Mouse (Mus musculus) urinary bladder, postnatal 25 days (tissue): Measurements from ENCODE around the gene Tmem270.

Experiments
- DNase-seq: peaks from one replicate; pipeline ENCODE4 v3.0.0; 2022; ENCODE audit warnings: low spot score

Tmem270 gene

GRCm38 (mm10) chr5:134929988-134930387, 23.5 kb upstream of the Tmem270 start:
- no peak for DNase-seq

- DNase-seq: no peak
Observed at GRCm38 (mm10) chr5:134926726-134927125, 20.2 kb upstream of the Tmem270 start.

- DNase-seq: no peak
Observed at GRCm38 (mm10) chr5:134923141-134923540, 16.6 kb upstream of the Tmem270 start.

GRCm38 (mm10) chr5:134921106-134921505, 14.6 kb upstream of the Tmem270 start:
- no peak for DNase-seq

- no peak for DNase-seq
Observed at GRCm38 (mm10) chr5:134920106-134920687, 13.7 kb upstream of the Tmem270 start.

- DNase-seq: no peak
Observed at GRCm38 (mm10) chr5:134919097-134919496, 12.6 kb upstream of the Tmem270 start.

- peak; percentile 66 for DNase-seq
Observed at GRCm38 (mm10) chr5:134918071-134918832, 11.7 kb upstream of the Tmem270 start.

GRCm38 (mm10) chr5:134915311-134915710, 8.8 kb upstream of the Tmem270 start, which contains the start of gene Cldn13:
Gene Cldn13 (minus strand): TSS chr5:134915526.
- no peak for DNase-seq

GRCm38 (mm10) chr5:134914510-134914909, 8.0 kb upstream of the Tmem270 start:
- no peak for DNase-seq

- DNase-seq: no peak
Observed at GRCm38 (mm10) chr5:134913753-134914152, 7.2 kb upstream of the Tmem270 start.

- no peak for DNase-seq
Observed at GRCm38 (mm10) chr5:134913352-134913751, 6.8 kb upstream of the Tmem270 start.

GRCm38 (mm10) chr5:134911901-134912300, 5.4 kb upstream of the Tmem270 start:
- no peak for DNase-seq

- peak; percentile 97 for DNase-seq
Observed at GRCm38 (mm10) chr5:134907135-134907534, 602 bp upstream of the Tmem270 start.

GRCm38 (mm10) chr5:134901644-134902027, 4.9 kb downstream of the Tmem270 start:
- DNase-seq: no peak

- no peak for DNase-seq
Observed at GRCm38 (mm10) chr5:134901012-134901643, 5.4 kb downstream of the Tmem270 start.

- DNase-seq: no peak
Observed at GRCm38 (mm10) chr5:134897596-134897995, 8.9 kb downstream of the Tmem270 start.

GRCm38 (mm10) chr5:134896965-134897364, 9.6 kb downstream of the Tmem270 start:
- no peak for DNase-seq

GRCm38 (mm10) chr5:134895291-134895690, 11.2 kb downstream of the Tmem270 start:
- DNase-seq: no peak

GRCm38 (mm10) chr5:134892717-134893116, 13.8 kb downstream of the Tmem270 start:
- DNase-seq: no peak

- DNase-seq: no peak
Observed at GRCm38 (mm10) chr5:134891552-134891951, 15.0 kb downstream of the Tmem270 start.

GRCm38 (mm10) chr5:134890601-134891054, 15.9 kb downstream of the Tmem270 start:
- DNase-seq: no peak

- no peak for DNase-seq
Observed at GRCm38 (mm10) chr5:134888505-134888904, 18.0 kb downstream of the Tmem270 start.
